Mouse (Mus musculus) ES-E14 (cell line): Measurements from ENCODE around the gene Sp100. TPM values are rescaled to one million over a fixed set of nuclear protein-coding genes. Genes with fewer than 3 reads are reported as not detected.

Experiments used
- DNase-seq: peaks from one replicate; pipeline ENCODE4 v3.0.0-alpha.2; 2013; ENCODE audit warnings: low read depth, low spot score
- H3K27ac ChIP-seq: 2 replicates; pipeline ENCODE4 v1.5.1; 2012; ENCODE audit warnings: low read depth, mild to moderate bottlenecking, low read length, moderate library complexity, mixed read lengths; ENCODE audit not compliant: poor library complexity, insufficient read depth, severe bottlenecking
- H3K36me3 ChIP-seq: 2 replicates; pipeline ENCODE4 v1.6.1; 2012; ENCODE audit warnings: mild to moderate bottlenecking, low read length, moderate library complexity, mixed read lengths; ENCODE audit not compliant: control insufficient read depth, poor library complexity, insufficient read depth, severe bottlenecking
- H3K4me1 ChIP-seq, 2 experiments: fragments of 150-350 bp in 1 of 2; sonication (generic) in 1 of 2; 2 replicates each; pipeline ENCODE4 v1.6.1; 2012; ENCODE audit warnings: low read length in 2 of 2, mild to moderate bottlenecking in 1 of 2, mixed read lengths in 1 of 2; ENCODE audit not compliant: control insufficient read depth in 2 of 2, insufficient read depth in 2 of 2, poor library complexity in 1 of 2
- H3K4me3 ChIP-seq, 2 experiments: fragments of 150-350 bp in 1 of 2; sonication (generic) in 1 of 2; 2 replicates each; pipeline ENCODE4 v1.5.1; 2012; ENCODE audit warnings: low read length in 2 of 2, low read depth in 1 of 2, mild to moderate bottlenecking in 1 of 2, mixed read lengths in 1 of 2; ENCODE audit not compliant: insufficient read depth in 1 of 2, poor library complexity in 1 of 2, severe bottlenecking in 1 of 2
- H3K9ac ChIP-seq: 2 replicates; pipeline ENCODE4 v1.6.1; 2012; ENCODE audit warnings: low read depth, mild to moderate bottlenecking, low read length, mixed read lengths; ENCODE audit not compliant: poor library complexity, insufficient read depth, severe bottlenecking
- H3K9me3 ChIP-seq: fragments of 150-350 bp; sonication (generic); 2 replicates; pipeline ENCODE4 v1.6.1; 2012; ENCODE audit warnings: low read depth, mild to moderate bottlenecking, low read length; ENCODE audit not compliant: control insufficient read depth, insufficient read depth
- CHD2 ChIP-seq: IDR thresholded peaks from 2 replicates; pipeline ENCODE4 v1.6.1; 2014; ENCODE audit warnings: mild to moderate bottlenecking, low read depth, low read length, inconsistent platforms
- HCFC1 ChIP-seq: IDR thresholded peaks from 2 replicates; pipeline ENCODE4 v1.6.1; 2012; ENCODE audit warnings: low read length, inconsistent platforms, borderline replicate concordance; ENCODE audit not compliant: insufficient read depth
- MAFK ChIP-seq: IDR thresholded peaks from 2 replicates; pipeline ENCODE4 v1.6.1; 2014; ENCODE audit warnings: mild to moderate bottlenecking, low read depth, low read length, inconsistent platforms; ENCODE audit not compliant: insufficient read depth
- ZC3H11A ChIP-seq: IDR thresholded peaks from 2 replicates; pipeline ENCODE4 v1.6.1; 2012; ENCODE audit warnings: low read depth, mild to moderate bottlenecking, inconsistent platforms, low read length, borderline replicate concordance
- ZNF384 ChIP-seq: IDR thresholded peaks from 2 replicates; pipeline ENCODE4 v1.6.1; 2012; ENCODE audit warnings: low read depth, low read length, inconsistent platforms
- in situ Hi-C, 2 experiments: fragments of 600-800 bp; cut with MboI; formaldehyde crosslinking; loops; one replicate each; pipeline ENCODE4 v1.15.1; 2025; ENCODE audit warnings: low sequenced_read_pairs in 2 of 2, inconsistent platforms in 1 of 2; ENCODE audit not compliant: unreplicated experiment in 2 of 2
- total RNA-seq: library from RNA; depleted of rRNA; stranded (reverse); fragments of 300-350 nt; gene quantifications from 2 replicates; pipeline ENCODE4 v1.2.3, GENCODE M21; 2012

Sp100 gene
- total RNA-seq, 1 experiment, result not detected

- no peak overlapping the region for H3K27ac ChIP-seq
- no peak overlapping the region for H3K4me3 ChIP-seq
- no peaks in the 10 kb centered on the region for H3K9me3 ChIP-seq
- no peak for DNase-seq
- no peak overlapping the region for H3K9ac ChIP-seq
- H3K36me3 ChIP-seq, result no peaks in the 10 kb centered on the region
- TF ChIP-seq MAFK, result no peak
- H3K4me1 ChIP-seq, result no peaks in the 10 kb centered on the region
- in situ Hi-C loops, result no loop called here
Measured at GRCm38 (mm10) chr1:85716447-85717027, 66.7 kb downstream of the Sp100 start.

GRCm38 (mm10) chr1:85719049-85719448 lies 69.3 kb downstream of the Sp100 start:
- H3K36me3 ChIP-seq, result no peaks in the 10 kb centered on the region
- H3K27ac ChIP-seq, result no peak overlapping the region
- H3K4me1 ChIP-seq, result peaks cover 0 to 2% of the 10 kb centered on the region in 2 experiments; a peak in 1 of 4 replicates
- in situ Hi-C loops, result no loop called here
- H3K9me3 ChIP-seq, result no peaks in the 10 kb centered on the region
- DNase-seq, result no peak
- H3K9ac ChIP-seq, result no peak overlapping the region
- TF ChIP-seq CHD2 (no peak), ZNF384 (no peak), HCFC1 (no peak), ZC3H11A (no peak), MAFK (no peak)
- no peak overlapping the region for H3K4me3 ChIP-seq

GRCm38 (mm10) chr1:85720220-85720893 lies 70.6 kb downstream of the Sp100 start:
- TF ChIP-seq MAFK (no peak), ZC3H11A (no peak), CHD2 (no peak), HCFC1 (no peak), ZNF384 (no peak)
- Histone ChIP-seq H3K27ac (no peak overlapping the region), H3K9me3 (no peaks in the 10 kb centered on the region), H3K4me1 (peaks cover 0 to 2% of the 10 kb centered on the region in 2 experiments; a peak in 1 of 4 replicates), H3K4me3 (no peak overlapping the region), H3K36me3 (no peaks in the 10 kb centered on the region), H3K9ac (no peak overlapping the region)
- no peak for DNase-seq
- in situ Hi-C loops, result no loop called here

GRCm38 (mm10) chr1:85730471-85730870 lies 80.7 kb downstream of the Sp100 start:
- TF ChIP-seq HCFC1, result no peak
- no peak for TF ChIP-seq ZNF384
- TF ChIP-seq CHD2, result no peak
- TF ChIP-seq ZC3H11A, result no peak
- TF ChIP-seq MAFK, result no peak
- Histone ChIP-seq H3K9ac (no peak overlapping the region), H3K4me3 (no peak overlapping the region), H3K36me3 (no peaks in the 10 kb centered on the region), H3K27ac (no peak overlapping the region), H3K9me3 (no peaks in the 10 kb centered on the region), H3K4me1 (0 out of 4 replicates have a peak, but pooled peaks cover 0 to under 1% of the 10 kb centered on the region in 2 experiments)
- no peak for DNase-seq
- in situ Hi-C loops, result loop anchor here in 1 of 2 experiments (25.0 kb wide), 1 partner anchor 143 kb away; the partner anchor contains the start of genes G530012D18Rik and Sp110
